Mouse (Mus musculus): ENCODE data around the gene Otulin.

- TF ChIP-seq CTCF (IDR thresholded peaks at IDR 0.05; ENCODE audit: insufficient read depth, low read depth, low read length) (no peak), POLR2A (IDR thresholded peaks at IDR 0.05; ENCODE audit: insufficient read depth, low read depth, low read length) (no peak)
Observed at GRCm38 (mm10) chr15:27586093-27586480, 44.4 kb downstream of the Otulin start.
